Mouse (Mus musculus): Measurements from ENCODE around the gene Tnrc18. TPM values are rescaled to one million over a fixed set of nuclear protein-coding genes. Genes with fewer than 3 reads are reported as not detected.

Gene Tnrc18
- polyA plus RNA-seq, 1 experiment from 2014 or later = 23.3 TPM

GRCm38 (mm10) chr5:142716056-142716455 is 101.4 kb downstream of the Tnrc18 start:
- Histone ChIP-seq H3K27ac (ENCODE audit: low read length) (no peak overlapping the region), H3K4me1 (ENCODE audit: control insufficient read depth, insufficient read depth, low read length) (no peaks in the 10 kb centered on the region), H3K4me3 (ENCODE audit: low read depth, low read length) (no peak overlapping the region), H3K36me3 (ENCODE audit: control insufficient read depth, insufficient read depth, low read length) (peaks cover 33% of the 10 kb centered on the region), H3K9me3 (replicated peaks; ENCODE audit: control insufficient read depth, low read length, poor library complexity, severe bottlenecking) (no peaks in the 10 kb centered on the region), H3K9ac (ENCODE audit: low read depth, low read length) (no peak overlapping the region), H3K27me3 (ENCODE audit: control insufficient read depth, insufficient read depth, low read depth, low read length) (no peaks in the 10 kb centered on the region), H3K4me2 (ENCODE audit: low read length) (no peak overlapping the region)
- WGBS = 86% methylated on average over 6 of the region's 6 CpGs
- ATAC-seq = no peak

GRCm38 (mm10) chr5:142715059-142715458 is 102.4 kb downstream of the Tnrc18 start:
- WGBS = 93% methylated on average over 9 of the region's 9 CpGs

GRCm38 (mm10) chr5:142713966-142714365 is 103.5 kb downstream of the Tnrc18 start:
- Histone ChIP-seq H3K27me3 (ENCODE audit: control insufficient read depth, insufficient read depth, low read depth, low read length) (no peaks in the 10 kb centered on the region), H3K9ac (ENCODE audit: low read depth, low read length) (no peak overlapping the region), H3K4me2 (ENCODE audit: low read length) (no peak overlapping the region), H3K4me1 (ENCODE audit: control insufficient read depth, insufficient read depth, low read length) (no peaks in the 10 kb centered on the region), H3K27ac (ENCODE audit: low read length) (no peak overlapping the region), H3K9me3 (replicated peaks; ENCODE audit: control insufficient read depth, low read length, poor library complexity, severe bottlenecking) (no peaks in the 10 kb centered on the region), H3K4me3 (ENCODE audit: low read depth, low read length) (no peak overlapping the region), H3K36me3 (ENCODE audit: control insufficient read depth, insufficient read depth, low read length) (peaks cover 40% of the 10 kb centered on the region)
- WGBS = 91% methylated on average over 10 of the region's 10 CpGs
- ATAC-seq = no peak

More at GRCm38 (mm10) chr5:142715059-142715458, 102.4 kb downstream of the Tnrc18 start:
- Histone ChIP-seq H3K4me2 (ENCODE audit: low read length) (no peak overlapping the region), H3K9ac (ENCODE audit: low read depth, low read length) (no peak overlapping the region), H3K36me3 (ENCODE audit: control insufficient read depth, insufficient read depth, low read length) (peaks cover 37% of the 10 kb centered on the region), H3K27me3 (ENCODE audit: control insufficient read depth, insufficient read depth, low read depth, low read length) (no peaks in the 10 kb centered on the region), H3K27ac (ENCODE audit: low read length) (no peak overlapping the region), H3K4me1 (ENCODE audit: control insufficient read depth, insufficient read depth, low read length) (no peaks in the 10 kb centered on the region), H3K4me3 (ENCODE audit: low read depth, low read length) (no peak overlapping the region), H3K9me3 (replicated peaks; ENCODE audit: control insufficient read depth, low read length, poor library complexity, severe bottlenecking) (no peaks in the 10 kb centered on the region)
- ATAC-seq = no peak

GRCm38 (mm10) chr5:142712373-142712772 is 105.1 kb downstream of the Tnrc18 start:
- Histone ChIP-seq H3K4me2 (ENCODE audit: low read length) (no peak overlapping the region), H3K27me3 (ENCODE audit: control insufficient read depth, insufficient read depth, low read depth, low read length) (no peaks in the 10 kb centered on the region), H3K4me3 (ENCODE audit: low read depth, low read length) (no peak overlapping the region), H3K9me3 (replicated peaks; ENCODE audit: control insufficient read depth, low read length, poor library complexity, severe bottlenecking) (no peaks in the 10 kb centered on the region), H3K36me3 (ENCODE audit: control insufficient read depth, insufficient read depth, low read length) (peaks cover 45% of the 10 kb centered on the region), H3K27ac (ENCODE audit: low read length) (no peak overlapping the region), H3K9ac (ENCODE audit: low read depth, low read length) (no peak overlapping the region), H3K4me1 (ENCODE audit: control insufficient read depth, insufficient read depth, low read length) (no peaks in the 10 kb centered on the region)
- 84% methylated on average over 5 of the region's 5 CpGs for WGBS
- ATAC-seq = no peak

GRCm38 (mm10) chr5:142709436-142709835 is 108.0 kb downstream of the Tnrc18 start:
- H3K4me1 ChIP-seq (ENCODE audit: control insufficient read depth, insufficient read depth, low read length) = peaks cover under 1% of the 10 kb centered on the region; the same call in 1 of the 2 replicates
- H3K4me2 ChIP-seq (ENCODE audit: low read length) = no peak overlapping the region
- H3K4me3 ChIP-seq (ENCODE audit: low read depth, low read length) = no peak overlapping the region
- no peak overlapping the region for H3K9ac ChIP-seq (ENCODE audit: low read depth, low read length)
- H3K27me3 ChIP-seq (ENCODE audit: control insufficient read depth, insufficient read depth, low read depth, low read length) = no peaks in the 10 kb centered on the region
- WGBS = 82% methylated on average over 7 of the region's 7 CpGs
- no peak overlapping the region for H3K27ac ChIP-seq (ENCODE audit: low read length)
- H3K36me3 ChIP-seq (ENCODE audit: control insufficient read depth, insufficient read depth, low read length) = peaks cover 47% of the 10 kb centered on the region
- ATAC-seq = no peak
- no peaks in the 10 kb centered on the region for H3K9me3 ChIP-seq (replicated peaks; ENCODE audit: control insufficient read depth, low read length, poor library complexity, severe bottlenecking)

- peaks cover 39% of the 10 kb centered on the region for H3K36me3 ChIP-seq (ENCODE audit: control insufficient read depth, insufficient read depth, low read length)
- WGBS = 90% methylated on average over 5 of the region's 5 CpGs
- ATAC-seq = no peak
- no peak overlapping the region for H3K4me3 ChIP-seq (ENCODE audit: low read depth, low read length)
- H3K9ac ChIP-seq (ENCODE audit: low read depth, low read length) = no peak overlapping the region
- H3K4me1 ChIP-seq (ENCODE audit: control insufficient read depth, insufficient read depth, low read length) = peaks cover 17% of the 10 kb centered on the region
- no peaks in the 10 kb centered on the region for H3K9me3 ChIP-seq (replicated peaks; ENCODE audit: control insufficient read depth, low read length, poor library complexity, severe bottlenecking)
- H3K27ac ChIP-seq (ENCODE audit: low read length) = no peak overlapping the region
- H3K4me2 ChIP-seq (ENCODE audit: low read length) = no peak overlapping the region
- H3K27me3 ChIP-seq (ENCODE audit: control insufficient read depth, insufficient read depth, low read depth, low read length) = no peaks in the 10 kb centered on the region
Measured at GRCm38 (mm10) chr5:142707709-142708108, 109.8 kb downstream of the Tnrc18 start.

GRCm38 (mm10) chr5:142703569-142703968 is 113.9 kb downstream of the Tnrc18 start:
- ATAC-seq = no peak
- WGBS = 60% methylated on average over 10 of the region's 10 CpGs

GRCm38 (mm10) chr5:142702511-142703138 is 114.8 kb downstream of the Tnrc18 start:
- Histone ChIP-seq H3K4me3 (ENCODE audit: low read depth, low read length) (peak overlapping the region; percentile 67), H3K27ac (ENCODE audit: low read length) (no peak overlapping the region), H3K9me3 (replicated peaks; ENCODE audit: control insufficient read depth, low read length, poor library complexity, severe bottlenecking) (no peaks in the 10 kb centered on the region), H3K4me2 (ENCODE audit: low read length) (peak overlapping the region; percentile 86), H3K36me3 (ENCODE audit: control insufficient read depth, insufficient read depth, low read length) (peaks cover 4% of the 10 kb centered on the region; the same call in 1 of the 2 replicates), H3K4me1 (ENCODE audit: control insufficient read depth, insufficient read depth, low read length) (peaks cover 23% of the 10 kb centered on the region), H3K27me3 (ENCODE audit: control insufficient read depth, insufficient read depth, low read depth, low read length) (no peaks in the 10 kb centered on the region), H3K9ac (ENCODE audit: low read depth, low read length) (peak overlapping the region; percentile 91)
- no peak for ATAC-seq
- 17% methylated on average over 18 of the region's 18 CpGs for WGBS

More at GRCm38 (mm10) chr5:142703569-142703968, 113.9 kb downstream of the Tnrc18 start:
- peak overlapping the region; percentile 91 for H3K9ac ChIP-seq (ENCODE audit: low read depth, low read length)
- peaks cover 12% of the 10 kb centered on the region; the same call in 1 of the 2 replicates for H3K36me3 ChIP-seq (ENCODE audit: control insufficient read depth, insufficient read depth, low read length)
- no peaks in the 10 kb centered on the region for H3K9me3 ChIP-seq (replicated peaks; ENCODE audit: control insufficient read depth, low read length, poor library complexity, severe bottlenecking)
- H3K4me3 ChIP-seq (ENCODE audit: low read depth, low read length) = peak overlapping the region; percentile 67
- H3K4me2 ChIP-seq (ENCODE audit: low read length) = peak overlapping the region; percentile 86
- H3K27ac ChIP-seq (ENCODE audit: low read length) = no peak overlapping the region
- peaks cover 23% of the 10 kb centered on the region for H3K4me1 ChIP-seq (ENCODE audit: control insufficient read depth, insufficient read depth, low read length)
- H3K27me3 ChIP-seq (ENCODE audit: control insufficient read depth, insufficient read depth, low read depth, low read length) = no peaks in the 10 kb centered on the region

- ATAC-seq = peak; percentile 91
- H3K27me3 ChIP-seq (ENCODE audit: control insufficient read depth, insufficient read depth, low read depth, low read length) = no peaks in the 10 kb centered on the region
- H3K4me3 ChIP-seq (ENCODE audit: low read depth, low read length) = peak overlapping the region; percentile 67
- H3K4me1 ChIP-seq (ENCODE audit: control insufficient read depth, insufficient read depth, low read length) = peaks cover 23% of the 10 kb centered on the region
- H3K27ac ChIP-seq (ENCODE audit: low read length) = peak overlapping the region; percentile 34; the same call in 1 of the 2 replicates
- WGBS = 2% methylated on average over 41 of the region's 72 CpGs
- no peaks in the 10 kb centered on the region for H3K9me3 ChIP-seq (replicated peaks; ENCODE audit: control insufficient read depth, low read length, poor library complexity, severe bottlenecking)
- H3K36me3 ChIP-seq (ENCODE audit: control insufficient read depth, insufficient read depth, low read length) = peaks cover 2% of the 10 kb centered on the region; the same call in 1 of the 2 replicates
- H3K9ac ChIP-seq (ENCODE audit: low read depth, low read length) = peak overlapping the region; percentile 91
- peak overlapping the region; percentile 86 for H3K4me2 ChIP-seq (ENCODE audit: low read length)
Measured at GRCm38 (mm10) chr5:142701651-142702510, 115.6 kb downstream of the Tnrc18 start.
